Mouse (Mus musculus) spleen, adult 2 months (tissue): ENCODE measurements around the gene A530016L24Rik. TPM values are rescaled to one million over a fixed set of nuclear protein-coding genes. Genes with fewer than 3 reads are reported as not detected.

Experiments
- DNase-seq, 2 experiments: peaks; one replicate each; pipeline versions ENCODE4 v3.0.0 to v3.0.0-alpha.2; 2012 to 2021; ENCODE audit warnings: low spot score in 2 of 2, low read depth in 1 of 2
- H3K27ac ChIP-seq: fragments of 200-500 bp; 2 replicates; pipeline ENCODE4 v1.5.1; 2012; ENCODE audit warnings: low read length, inconsistent platforms; ENCODE audit not compliant: insufficient read depth
- H3K27me3 ChIP-seq: fragments of 200-500 bp; 2 replicates; pipeline ENCODE4 v1.6.1; 2012; ENCODE audit warnings: mild to moderate bottlenecking, moderate library complexity, low read length, inconsistent platforms; ENCODE audit not compliant: control insufficient read depth, insufficient read depth
- H3K36me3 ChIP-seq: fragments of 200-500 bp; 2 replicates; pipeline ENCODE4 v1.6.1; 2012; ENCODE audit warnings: mild to moderate bottlenecking, low read length, inconsistent platforms; ENCODE audit not compliant: control insufficient read depth, insufficient read depth
- H3K4me1 ChIP-seq: fragments of 200-500 bp; 2 replicates; pipeline ENCODE4 v1.6.1; 2011; ENCODE audit warnings: inconsistent platforms; ENCODE audit not compliant: control insufficient read depth, insufficient read depth, insufficient read length
- H3K4me3 ChIP-seq: fragments of 200-500 bp; 2 replicates; pipeline ENCODE4 v1.5.1; 2011; ENCODE audit warnings: mild to moderate bottlenecking, inconsistent platforms; ENCODE audit not compliant: insufficient read depth, insufficient read length; ENCODE audit errors: extremely low read depth
- CTCF ChIP-seq: fragments of 200-500 bp; IDR thresholded peaks from 2 replicates; pipeline ENCODE4 v1.5.1; 2011; ENCODE audit warnings: mild to moderate bottlenecking, inconsistent platforms; ENCODE audit not compliant: insufficient read depth, insufficient read length, insufficient replicate concordance; ENCODE audit errors: extremely low read depth
- POLR2A ChIP-seq: fragments of 200-500 bp; IDR thresholded peaks from 2 replicates; pipeline ENCODE4 v1.6.1; 2011; ENCODE audit warnings: low read depth, low read length, inconsistent platforms
- WGBS: fragments of 180-500 bp; shearing (Covaris S2); methylation state at CpG from one replicate; pipeline ENCODE4 v1.1.7; 2018; 5-methylcytosine and 5-hydroxymethylcytosine counted together
- polyA plus RNA-seq: library from polyadenylated mRNA; depleted of rRNA; stranded (reverse); fragments of >200 nt; gene quantifications from 2 replicates; pipeline ENCODE4 v1.2.3, GENCODE M21; 2012; rRNA removed

A530016L24Rik gene
- polyA plus RNA-seq, 1 experiment = 0.53 TPM

GRCm38 (mm10) chr12:112546110-112546509 is 56.9 kb downstream of the A530016L24Rik start:
- H3K27ac ChIP-seq = no peak overlapping the region
- H3K4me3 ChIP-seq = no peak overlapping the region
- DNase-seq = no peak
- TF ChIP-seq CTCF = no peak
- no peak for TF ChIP-seq POLR2A
- H3K36me3 ChIP-seq = no peaks in the 10 kb centered on the region
- 91% methylated on average over 8 of the region's 8 CpGs for WGBS
- H3K27me3 ChIP-seq = no peaks in the 10 kb centered on the region
- H3K4me1 ChIP-seq = no peaks in the 10 kb centered on the region

GRCm38 (mm10) chr12:112549287-112549686 is 60.0 kb downstream of the A530016L24Rik start:
- H3K4me3 ChIP-seq = no peak overlapping the region
- 88% methylated on average over 1 of the region's 1 CpGs for WGBS
- no peak for DNase-seq
- no peak for TF ChIP-seq POLR2A
- TF ChIP-seq CTCF = no peak
- no peaks in the 10 kb centered on the region for H3K36me3 ChIP-seq
- no peaks in the 10 kb centered on the region for H3K27me3 ChIP-seq
- no peak overlapping the region for H3K27ac ChIP-seq
- no peaks in the 10 kb centered on the region for H3K4me1 ChIP-seq

Other genes with a start within 250 kb of the A530016L24Rik start
- gene Tmem179, start 27.3 kb downstream of the A530016L24Rik start, polyA plus RNA-seq = 0.02 TPM in 1 of 2 replicates, not detected in the other
- 39.9 and 40.1 TPM in 2 replicates for gene Inf2, start 99.3 kb downstream of the A530016L24Rik start, polyA plus RNA-seq
- 10.7 and 18.8 TPM in 2 replicates for gene Adssl1, start 130.6 kb downstream of the A530016L24Rik start, polyA plus RNA-seq
- 31.6 and 42.5 TPM in 2 replicates for gene Siva1, start 155.2 kb downstream of the A530016L24Rik start, polyA plus RNA-seq
- gene Akt1, start 185.4 kb downstream of the A530016L24Rik start, polyA plus RNA-seq = 105 and 137 TPM in 2 replicates
- gene Zbtb42, start 189.4 kb downstream of the A530016L24Rik start, polyA plus RNA-seq = 7.6 and 11.5 TPM in 2 replicates
- gene Cep170b, start 231.0 kb downstream of the A530016L24Rik start, polyA plus RNA-seq = 7.6 and 9.1 TPM in 2 replicates